Mouse (Mus musculus): ENCODE results near the gene Btnl6.
"Not testable (repeated sequence)": the region's sequence is repeated elsewhere in the genome, so short reads cannot be mapped to it uniquely, and the experiment has no call there.

Btnl6 gene

DNA sequence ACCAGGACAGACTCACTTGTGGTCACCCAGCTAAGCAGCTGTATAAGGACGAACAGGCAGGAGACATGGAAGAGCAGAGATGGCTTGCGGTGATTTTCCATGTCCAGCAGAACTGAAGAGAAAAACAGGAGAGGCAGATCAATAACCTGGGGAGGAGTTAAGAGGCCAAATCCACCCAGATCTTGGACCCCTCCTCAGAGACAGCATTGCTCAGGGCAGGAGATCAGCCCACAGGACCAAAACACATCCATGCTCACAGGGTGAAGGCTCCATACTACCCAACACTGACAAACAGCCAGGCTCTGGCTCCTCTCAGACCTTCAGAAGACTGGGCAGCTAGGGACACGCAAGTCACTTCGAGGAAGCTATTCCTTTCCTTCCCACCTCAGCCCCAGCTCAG is at the start of gene Btnl6:
Btnl6 (minus strand) TSS at position 101 of the 400 bp plus-strand sequence.
- no peak for DNase-seq (ENCODE audit: low read depth)

DNA sequence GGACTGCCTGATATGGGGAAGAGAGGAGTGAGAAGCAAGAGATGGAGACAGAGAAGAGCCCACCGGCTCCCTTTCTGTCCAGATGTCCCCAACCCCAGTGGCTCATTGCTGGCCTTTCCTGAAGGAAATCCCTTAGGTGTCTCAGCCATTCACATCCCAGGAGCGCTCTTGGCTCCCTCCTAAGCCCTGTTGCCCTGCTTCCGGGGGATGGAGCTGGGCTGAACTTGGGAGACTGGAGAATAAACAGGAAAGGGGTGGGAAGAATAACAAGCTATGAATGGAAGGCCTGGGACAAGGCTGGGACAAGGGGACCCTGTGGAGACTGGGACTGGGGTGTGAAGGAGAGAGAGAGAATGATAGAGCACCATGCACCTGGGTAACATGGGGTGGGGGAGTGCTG is 47.6 kb upstream of the Btnl6 start:
- no peak for DNase-seq (ENCODE audit: low read depth)

DNA sequence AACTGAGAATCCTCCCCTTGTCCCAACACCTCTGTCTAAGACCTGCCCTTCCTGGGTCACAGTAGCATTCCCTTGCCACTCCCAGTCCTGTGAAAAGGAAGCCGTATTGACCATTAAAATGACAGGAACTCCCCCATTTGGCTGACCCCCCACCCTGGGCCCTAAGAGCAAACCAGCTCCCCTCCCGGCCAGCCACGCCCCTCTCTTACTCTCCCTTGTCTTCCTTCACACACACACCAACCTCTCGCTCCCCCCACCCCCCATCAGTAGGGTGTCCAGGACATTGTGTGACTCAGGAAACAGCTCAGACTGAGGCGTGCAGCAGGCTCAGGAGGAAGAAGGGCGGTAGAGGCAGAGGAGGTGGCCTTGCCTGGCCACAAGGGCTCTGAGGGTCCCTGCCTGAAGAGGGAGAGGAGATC is 46.9 kb upstream of the Btnl6 start, which contains the start of gene Notch4:
Notch4 (plus strand) TSS at position 266 of the 419 bp plus-strand sequence.
- DNase-seq (ENCODE audit: low read depth) = peak; percentile 34

DNA sequence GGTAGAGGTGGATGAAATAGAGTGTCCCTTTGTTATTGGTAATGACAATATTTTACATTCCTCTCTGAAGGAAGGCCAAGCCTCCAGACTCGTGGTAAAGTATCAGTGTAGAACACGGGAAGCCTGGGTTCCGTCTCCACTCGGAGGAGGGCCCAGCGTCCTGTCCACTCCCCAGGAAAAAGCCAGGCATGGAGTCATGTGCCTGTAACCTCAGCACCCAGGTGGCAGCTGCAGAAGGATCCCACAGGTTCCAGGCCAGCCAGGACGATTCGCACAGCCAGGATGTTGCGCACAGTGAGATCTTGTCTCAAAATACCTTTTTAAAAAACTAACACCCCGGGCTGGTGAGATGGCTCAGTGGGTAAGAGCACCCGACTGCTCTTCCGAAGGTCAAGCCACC is 46.2 kb upstream of the Btnl6 start:
- DNase-seq (ENCODE audit: low read depth) = no peak

DNA sequence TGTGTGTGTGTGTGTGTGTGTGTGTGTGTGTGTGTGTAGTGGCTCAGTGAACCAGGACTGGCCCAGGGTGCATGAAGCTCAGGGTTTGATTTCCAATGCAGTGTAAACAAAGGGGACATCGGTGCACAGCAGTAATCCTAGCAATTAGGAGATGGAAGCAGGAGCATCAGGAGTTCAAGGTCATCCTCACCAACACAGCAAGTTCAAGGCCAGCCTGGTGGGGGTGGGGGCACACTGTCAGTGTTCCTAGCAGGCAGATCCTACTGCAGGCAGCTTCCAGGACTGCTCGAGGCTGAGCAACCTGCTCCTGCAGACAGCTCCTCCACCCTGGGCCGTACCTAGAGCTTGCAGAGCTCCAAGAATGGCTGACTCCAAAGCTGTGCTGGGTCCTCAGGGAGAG is 45.4 kb upstream of the Btnl6 start:
- no peak for DNase-seq (ENCODE audit: low read depth)

DNA sequence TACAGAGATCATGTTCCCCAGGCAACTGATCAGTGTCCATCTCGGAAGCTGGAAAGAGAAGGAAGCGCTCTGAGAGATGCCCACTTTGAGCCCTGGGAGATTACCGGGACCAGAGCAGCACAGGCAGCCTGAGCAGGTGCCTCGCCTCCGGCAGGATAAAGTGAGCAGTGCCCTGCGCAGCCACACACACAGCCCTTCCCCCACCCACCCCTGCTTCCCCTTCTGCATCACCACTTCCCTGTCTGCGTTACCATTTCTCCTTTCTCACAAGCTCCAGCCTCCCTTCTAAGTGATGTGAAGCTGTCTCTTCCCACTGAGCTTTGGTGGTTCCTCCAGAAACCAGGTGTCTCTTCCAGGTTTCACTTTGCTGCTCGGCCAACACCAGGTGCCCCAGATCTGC is 44.0 kb upstream of the Btnl6 start:
- DNase-seq (ENCODE audit: low read depth) = no peak

DNA sequence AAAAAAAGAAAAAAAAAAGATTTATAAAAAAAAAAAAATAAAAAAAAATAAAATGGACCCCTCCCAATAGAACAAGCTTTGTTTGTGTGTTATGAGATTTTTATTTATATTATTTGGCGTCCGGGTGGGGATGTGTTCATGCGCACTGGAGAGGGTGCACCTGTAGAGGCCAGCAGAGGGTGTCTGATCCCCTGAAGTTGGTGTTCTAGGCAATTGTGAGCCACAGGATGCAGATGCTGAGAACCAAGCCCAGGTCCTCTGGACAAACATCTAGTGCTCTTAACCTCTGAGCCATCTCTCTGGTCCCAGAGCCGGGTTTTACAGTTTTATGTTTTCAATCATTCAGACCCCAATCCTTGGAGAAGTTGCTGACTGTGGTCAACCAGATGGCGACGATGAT is 43.3 kb upstream of the Btnl6 start:
- no peak for DNase-seq (ENCODE audit: low read depth)

DNA sequence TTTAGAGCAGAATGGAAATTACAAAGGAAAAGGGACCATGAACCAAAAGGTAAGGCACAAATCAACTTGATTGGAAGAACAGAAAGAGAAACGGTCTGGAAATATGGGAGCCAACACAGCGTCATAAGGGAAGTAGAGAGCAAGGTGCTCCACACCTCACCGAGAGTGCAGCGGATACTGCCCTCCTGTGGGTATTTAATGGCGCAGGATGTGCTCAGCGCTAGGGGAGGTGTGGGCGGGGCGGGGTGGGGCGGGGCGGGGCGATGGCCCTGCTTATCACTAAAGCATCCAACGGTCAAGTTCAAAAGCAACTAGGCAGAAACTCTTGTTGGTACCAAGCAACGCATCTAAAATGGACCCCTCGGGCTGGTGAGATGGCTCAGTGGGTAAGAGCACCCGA is 42.7 kb upstream of the Btnl6 start:
- DNase-seq (ENCODE audit: low read depth) = no peak

DNA sequence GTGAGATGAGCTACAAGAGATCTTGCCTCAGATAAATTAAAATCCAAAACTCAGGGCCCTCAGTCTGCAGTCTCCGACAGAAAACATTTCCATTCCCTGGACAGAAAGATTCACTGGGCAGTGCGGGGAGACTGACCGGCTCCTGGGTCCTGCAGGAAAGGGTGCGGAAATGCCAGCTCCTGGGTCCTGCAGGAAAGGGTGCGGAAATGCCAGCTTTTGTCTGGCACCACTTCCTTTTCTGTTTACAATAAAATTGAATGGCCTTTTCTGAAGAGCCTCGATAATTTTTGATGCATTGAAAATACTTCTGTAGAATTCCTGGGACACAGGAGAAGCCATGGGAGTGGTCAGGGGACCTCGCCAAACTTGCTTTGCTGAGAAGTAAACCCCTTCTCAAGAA is 42.0 kb upstream of the Btnl6 start:
- no peak for DNase-seq (ENCODE audit: low read depth)

DNA sequence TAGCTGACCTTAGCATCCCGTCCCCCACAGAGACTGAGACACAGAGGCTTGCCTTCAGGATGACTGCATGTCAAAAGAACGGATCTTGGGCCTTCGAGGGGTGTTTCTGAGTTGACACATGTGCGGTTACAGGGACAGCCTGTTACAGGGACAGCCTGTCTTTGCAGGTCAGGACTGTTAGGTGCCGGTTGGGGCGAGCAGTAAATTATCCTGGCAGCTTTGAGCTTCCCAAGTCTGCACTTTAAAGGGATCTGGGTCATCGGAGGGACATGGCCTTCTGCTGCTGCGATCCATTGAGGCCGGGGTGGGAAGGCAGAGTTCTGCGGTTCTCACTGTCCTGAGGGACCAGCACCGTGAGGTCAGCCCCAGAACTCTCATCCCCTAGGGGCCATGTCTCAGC is 40.3 kb upstream of the Btnl6 start:
- no peak for DNase-seq (ENCODE audit: low read depth)

DNA sequence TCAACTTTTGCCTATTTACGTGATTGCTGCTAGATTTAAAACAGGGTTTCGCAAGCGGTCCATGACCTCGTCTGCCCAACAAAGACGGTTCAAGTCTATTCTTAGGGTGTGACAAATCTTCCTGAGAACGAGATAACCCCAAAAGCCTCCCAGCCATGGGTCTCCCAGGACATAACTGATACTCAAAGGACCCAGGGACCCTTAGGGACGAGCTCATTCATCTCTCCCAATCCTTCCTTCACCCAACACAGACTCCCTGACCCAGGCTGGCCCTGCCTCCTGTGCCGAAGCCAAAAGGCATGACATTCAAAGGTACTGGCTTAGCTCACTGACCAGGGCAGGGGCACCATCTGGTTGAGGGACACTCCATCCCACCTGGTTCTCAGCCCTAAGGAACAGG is 39.3 kb upstream of the Btnl6 start:
- DNase-seq (ENCODE audit: low read depth) = peak; percentile 46

DNA sequence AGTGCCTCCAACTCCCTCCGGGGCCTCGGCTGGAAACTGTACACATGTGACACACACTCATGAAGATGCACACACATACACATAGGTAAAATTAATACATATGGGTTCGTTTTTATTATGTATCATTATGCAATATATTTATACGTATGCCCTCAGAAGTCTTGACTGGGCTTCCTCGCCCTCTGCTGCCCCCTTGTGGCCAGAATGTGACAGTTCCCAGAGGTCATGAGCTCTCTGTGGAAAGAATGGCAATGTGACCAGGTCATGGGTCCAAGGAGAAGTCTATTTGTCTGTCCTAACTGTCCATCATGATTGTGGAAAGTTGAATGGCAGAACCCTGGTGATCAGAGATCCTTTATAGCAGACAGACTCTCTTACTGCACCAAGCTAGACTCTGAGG is 38.3 kb upstream of the Btnl6 start:
- peak; percentile 73 for DNase-seq (ENCODE audit: low read depth)

DNA sequence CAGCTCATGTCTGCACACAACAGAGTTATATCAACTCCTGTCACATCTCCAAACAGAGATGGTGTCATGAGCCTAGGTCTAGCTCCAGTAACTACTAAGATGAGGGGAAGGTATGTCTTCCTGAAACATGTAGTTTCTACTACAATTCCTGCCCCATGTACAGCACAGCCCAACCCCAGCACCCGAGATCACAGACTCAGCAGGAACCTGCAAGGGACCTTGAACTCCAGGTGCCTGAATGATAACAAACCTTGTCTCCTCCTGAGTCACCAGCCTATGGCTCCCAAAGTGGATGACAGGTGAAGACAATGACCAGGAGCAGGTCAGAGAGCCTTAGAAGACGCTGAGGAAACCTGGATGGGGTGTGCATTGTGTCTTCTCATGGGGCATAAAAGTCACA is 32.7 kb upstream of the Btnl6 start:
- DNase-seq (ENCODE audit: low read depth) = no peak

DNA sequence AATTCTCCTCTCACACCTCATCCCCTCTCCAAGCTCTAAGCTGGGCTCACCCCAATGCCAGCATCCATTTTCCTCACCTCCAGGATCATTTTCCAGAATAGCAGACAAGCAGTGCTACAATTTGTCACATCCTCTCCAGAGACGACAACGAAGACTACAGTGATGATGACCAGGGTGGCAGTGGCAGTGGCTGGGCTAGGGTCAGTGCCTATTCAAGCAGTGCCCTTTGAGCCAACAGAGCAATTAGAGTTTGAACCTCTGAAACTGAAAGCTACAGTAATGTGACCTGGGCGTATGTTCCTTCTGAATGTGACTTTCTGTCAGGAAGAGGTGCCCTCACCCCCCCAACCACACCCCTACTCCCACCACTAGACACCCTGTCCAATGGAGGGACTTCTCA is 32.0 kb upstream of the Btnl6 start:
- DNase-seq (ENCODE audit: low read depth) = no peak

DNA sequence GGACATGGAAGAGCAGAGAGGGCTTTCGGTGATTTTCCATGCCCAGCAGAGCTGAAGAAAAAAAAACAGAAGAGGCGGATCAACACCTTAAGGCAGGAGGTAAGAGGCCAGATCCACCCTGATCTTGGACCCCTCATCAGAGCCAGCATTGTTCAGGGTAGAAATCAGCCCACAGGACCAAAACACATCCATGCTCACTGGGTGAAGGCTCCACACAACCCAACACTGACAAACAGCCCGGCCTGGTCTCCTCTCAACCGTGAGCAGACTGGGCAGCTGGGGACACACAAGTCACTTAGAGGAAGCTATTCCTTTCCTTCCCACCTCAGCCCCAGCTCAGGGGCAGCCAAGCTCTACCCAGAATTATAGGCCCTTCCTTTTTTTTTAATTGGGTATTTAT is 30.4 kb upstream of the Btnl6 start:
- no peak for DNase-seq (ENCODE audit: low read depth)

DNA sequence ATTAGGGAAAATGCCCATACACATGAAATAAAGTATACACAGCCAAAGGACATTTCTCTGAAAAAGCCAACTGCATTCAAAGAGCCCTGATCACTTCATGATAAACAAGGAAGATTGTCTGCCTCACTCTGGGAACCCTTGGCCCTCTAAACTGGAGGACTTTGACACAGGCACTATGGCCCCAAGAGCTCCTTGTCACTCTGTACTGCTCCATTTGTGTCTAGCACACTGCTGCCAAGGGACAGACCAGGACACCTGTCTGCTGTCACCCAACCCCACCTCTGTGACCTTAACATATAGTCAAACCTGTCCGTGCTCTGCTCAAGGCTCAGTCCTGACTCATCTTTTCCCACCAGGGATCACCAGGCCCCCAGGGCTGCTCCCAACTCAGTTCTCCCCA is 29.6 kb upstream of the Btnl6 start:
- no peak for DNase-seq (ENCODE audit: low read depth)

DNA sequence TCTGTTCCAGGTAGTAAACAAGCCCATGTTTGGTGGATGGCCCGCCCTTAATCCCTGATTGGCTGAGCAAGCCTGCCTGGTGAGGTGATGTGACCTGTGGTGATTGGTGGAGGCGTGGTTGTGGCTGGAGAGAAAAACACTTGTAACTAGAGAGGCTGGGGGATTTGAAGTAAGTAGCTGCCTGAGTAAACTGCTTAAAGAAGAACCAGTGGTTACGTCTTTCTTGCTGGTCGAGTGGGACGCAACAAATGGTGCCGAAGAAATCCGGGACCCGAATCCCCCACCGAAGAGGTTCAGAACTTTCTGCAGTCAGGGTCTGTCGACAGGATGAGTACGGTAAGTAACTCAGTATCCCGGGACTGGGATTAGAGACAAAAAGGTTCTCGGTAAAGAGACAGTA is 26.4 kb upstream of the Btnl6 start:
- DNase-seq (ENCODE audit: low read depth) = not testable (repeated sequence)

DNA sequence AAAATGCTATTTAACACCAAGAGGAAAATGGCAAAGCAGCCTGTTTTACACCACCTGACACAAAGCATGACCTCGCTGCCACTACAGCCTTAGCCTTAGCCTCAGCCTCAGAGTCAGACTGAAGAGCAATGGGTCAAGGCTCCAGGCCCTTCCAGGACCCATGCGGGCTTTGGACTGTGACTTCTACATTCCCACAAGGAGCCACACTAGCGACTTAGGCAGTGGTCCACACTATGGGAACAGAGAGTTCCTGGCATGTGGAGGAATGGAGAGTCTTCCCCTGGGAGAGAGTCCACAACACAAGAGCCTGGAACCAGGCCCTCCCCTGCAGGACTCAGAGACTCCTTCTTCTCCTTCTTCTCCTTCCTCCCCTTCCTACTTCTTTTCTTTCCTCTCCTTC is 15.5 kb upstream of the Btnl6 start:
- DNase-seq (ENCODE audit: low read depth) = no peak

DNA sequence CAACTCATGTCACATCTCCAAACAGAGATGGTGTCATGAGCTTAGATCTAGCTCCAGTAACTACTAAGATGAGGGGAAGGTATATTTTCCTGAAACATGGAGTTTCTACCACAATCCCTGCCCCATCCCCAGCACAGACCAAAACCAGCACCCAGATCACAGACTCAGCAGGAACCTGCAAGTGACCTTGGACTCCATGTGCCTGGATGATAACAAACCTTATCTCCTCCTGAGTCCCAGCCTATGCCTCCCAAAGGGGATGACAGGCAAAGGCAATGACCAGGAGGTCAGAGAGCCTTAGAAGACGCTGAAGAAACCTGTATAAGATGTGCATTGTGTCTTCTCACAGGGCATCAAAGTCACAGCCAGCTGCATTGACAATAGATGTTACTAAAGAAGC is 1.8 kb upstream of the Btnl6 start:
- DNase-seq (ENCODE audit: low read depth) = no peak

DNA sequence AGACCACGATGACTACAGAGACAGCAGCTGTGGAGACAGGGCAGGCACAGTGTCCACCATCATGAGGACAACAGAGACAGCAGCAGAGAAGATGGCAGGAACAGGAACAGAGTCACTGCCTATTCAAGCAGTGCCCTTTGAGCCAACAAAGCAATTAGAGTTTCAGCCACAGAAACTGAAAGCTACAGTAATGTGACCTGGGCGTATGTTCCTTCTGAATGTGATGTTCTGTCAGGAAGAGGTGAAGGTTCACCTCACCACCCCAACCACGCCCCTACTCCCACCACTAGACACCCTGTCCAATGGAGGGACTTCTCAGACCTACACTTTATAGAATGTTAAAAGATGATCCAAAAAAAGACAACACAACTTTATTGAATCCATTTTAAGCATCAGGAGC is 1.4 kb upstream of the Btnl6 start:
- not testable (repeated sequence) for DNase-seq (ENCODE audit: low read depth)

DNA sequence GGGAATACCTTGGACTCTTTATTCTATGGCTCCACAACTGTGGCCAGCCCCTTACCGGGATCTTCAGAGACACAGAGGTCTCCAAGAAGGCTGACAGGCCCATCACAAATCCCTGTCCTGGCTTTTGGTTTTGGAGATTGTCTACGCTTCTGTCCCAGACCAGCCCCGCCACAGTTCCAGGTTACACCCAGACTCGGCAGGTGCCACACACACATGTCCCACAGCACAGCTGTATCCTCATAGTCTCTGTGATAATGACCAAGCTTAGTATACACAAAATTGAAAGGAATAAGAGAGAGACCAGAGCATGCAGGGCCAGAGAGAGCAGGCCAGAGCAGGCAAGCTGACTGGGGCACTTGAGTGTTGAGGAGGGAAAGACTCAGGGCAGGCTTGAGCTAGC is 643 bp upstream of the Btnl6 start:
- DNase-seq (ENCODE audit: low read depth) = no peak

DNA sequence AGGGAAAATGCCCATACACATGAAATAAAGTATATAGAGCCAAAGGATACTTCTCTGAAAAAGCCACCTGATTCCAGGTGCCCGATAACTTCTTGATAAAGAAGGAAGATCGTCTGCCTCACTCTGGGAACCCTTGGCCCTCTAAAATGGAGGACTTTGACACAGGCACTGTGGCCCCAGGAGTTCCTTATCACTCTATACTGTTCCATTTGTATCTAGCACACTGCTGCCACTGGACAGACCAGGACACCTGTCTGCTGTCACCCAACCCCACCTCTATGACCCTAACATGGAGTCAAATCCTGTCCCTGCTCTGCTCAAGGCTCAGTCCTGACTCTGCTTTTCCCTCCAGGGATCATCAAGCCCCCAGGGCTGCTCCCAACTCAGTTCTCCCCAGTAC is 638 bp downstream of the Btnl6 start:
- DNase-seq (ENCODE audit: low read depth) = no peak

DNA sequence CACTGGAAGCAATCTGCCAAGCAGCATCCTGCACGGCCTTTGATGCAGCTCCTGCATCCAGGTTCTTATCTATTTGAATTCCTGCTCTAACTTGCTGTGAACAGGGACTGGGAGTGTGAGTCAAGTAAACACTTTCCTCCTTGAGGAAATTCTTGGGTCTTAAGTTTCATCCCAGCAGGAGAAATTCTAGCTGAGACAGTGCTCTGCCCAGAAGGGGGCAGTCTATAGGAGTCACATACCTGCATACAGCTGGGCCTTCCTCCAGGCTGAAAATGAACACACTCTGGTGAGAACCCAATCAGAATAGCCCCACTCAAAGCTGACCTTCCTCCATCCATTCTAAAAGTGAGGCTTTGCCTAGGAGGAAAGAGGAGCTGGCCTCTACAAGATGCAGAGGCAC is 5.4 kb downstream of the Btnl6 start:
- DNase-seq (ENCODE audit: low read depth) = not testable (repeated sequence)

DNA sequence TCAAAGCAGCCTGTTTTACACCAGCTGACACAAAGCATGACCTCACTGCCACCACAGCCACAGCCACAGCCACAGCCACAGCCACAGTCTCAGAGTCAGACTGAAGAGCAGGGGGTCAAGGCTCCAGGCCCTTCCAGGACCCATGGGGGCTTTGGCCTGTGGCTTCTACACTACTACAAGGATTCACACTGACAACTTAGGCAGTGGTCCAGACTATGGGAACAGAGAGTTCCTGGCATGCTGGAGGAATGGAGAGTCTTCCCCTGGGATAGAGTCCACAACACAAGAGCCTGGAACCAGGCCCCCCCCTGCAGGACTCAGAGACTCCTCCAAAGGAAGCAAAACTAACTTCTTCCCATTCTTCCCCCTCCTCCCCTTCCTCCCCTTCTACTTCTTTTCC is 9.6 kb downstream of the Btnl6 start:
- DNase-seq (ENCODE audit: low read depth) = peak; percentile 4

DNA sequence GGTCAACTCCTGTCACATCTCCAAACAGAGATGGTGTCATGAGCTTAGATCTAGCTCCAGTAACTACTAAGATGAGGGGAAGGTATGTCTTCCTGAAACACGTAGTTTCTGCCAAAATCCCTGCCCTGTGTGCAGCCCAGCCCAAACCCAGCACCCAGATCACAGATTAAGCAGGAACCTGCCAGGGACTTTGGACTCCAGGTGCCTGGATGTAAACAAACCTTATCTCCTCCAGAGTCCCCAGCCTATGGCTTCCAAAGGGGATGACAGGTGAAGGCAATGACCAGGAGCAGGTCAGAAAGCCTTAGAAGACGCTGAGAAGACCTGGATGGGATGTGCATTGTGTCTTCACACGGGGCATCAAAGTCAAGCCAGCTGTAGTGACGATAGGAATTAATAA is 19.4 kb downstream of the Btnl6 start:
- not testable (repeated sequence) for DNase-seq (ENCODE audit: low read depth)

Measured in 416B (cell line).